Mouse (Mus musculus): ENCODE measurements around the gene Crtac1. TPM values are rescaled to one million over a fixed set of nuclear protein-coding genes. Genes with fewer than 3 reads are reported as not detected.

The Crtac1 gene
- polyA plus RNA-seq, 1 experiment = 1.1 TPM

DNA sequence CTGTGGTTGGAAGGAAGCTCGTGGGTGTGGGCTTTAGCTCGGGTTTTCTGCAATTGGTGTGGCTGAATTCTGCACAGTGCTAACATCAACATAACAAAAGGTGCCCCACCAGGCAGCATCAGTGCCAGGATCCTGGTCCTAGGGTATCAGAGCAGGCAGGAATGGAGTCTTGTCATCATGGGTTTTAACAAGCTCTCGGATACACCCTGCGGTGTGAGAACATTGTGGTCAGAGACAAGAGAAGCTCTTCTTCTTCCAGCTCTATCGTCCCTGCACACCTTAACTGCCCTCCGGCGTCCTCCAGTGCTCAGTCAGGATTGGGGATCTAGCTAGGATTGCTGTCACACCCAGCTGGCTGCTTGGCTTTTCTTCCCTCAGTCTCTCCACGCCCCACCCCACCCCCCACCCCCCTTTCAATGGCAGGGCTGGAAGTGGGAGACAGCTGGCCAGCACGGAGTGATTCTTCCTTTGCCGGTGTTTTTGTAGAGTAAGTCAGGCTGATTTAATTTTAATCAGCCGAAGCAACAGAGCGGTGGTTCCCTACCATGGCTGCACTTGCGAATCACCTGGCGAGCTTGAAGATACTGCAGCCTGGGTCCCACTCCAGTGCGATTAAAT, 46.5 kb downstream of the Crtac1 start:
- TF ChIP-seq CTCF (IDR thresholded peaks at IDR 0.05; ENCODE audit: borderline replicate concordance, control insufficient read depth, extremely low read depth, insufficient read depth, low read length, poor library complexity) (no peak), POLR2A (IDR thresholded peaks at IDR 0.05; ENCODE audit: control insufficient read depth, extremely low read depth, insufficient read depth, low read length, poor library complexity) (no peak)
- H3K4me1 ChIP-seq (replicated peaks; ENCODE audit: control insufficient read depth, insufficient read depth, low read length) = no peaks in the 10 kb centered on the region
- H3K4me3 ChIP-seq (ENCODE audit: control insufficient read depth, insufficient read depth, low read length) = no peak overlapping the region
- no peaks in the 10 kb centered on the region; the same call in 1 of the 2 replicates for H3K27me3 ChIP-seq (ENCODE audit: control insufficient read depth, insufficient read depth, low read length)
- whole genome bisulfite sequencing = 33% methylated on average over 15 of the region's 15 CpGs
- H3K27ac ChIP-seq (ENCODE audit: control insufficient read depth, insufficient read depth, low read length) = no peak overlapping the region
- no peaks in the 10 kb centered on the region for H3K36me3 ChIP-seq (ENCODE audit: control insufficient read depth, insufficient read depth, low read length)
- no peak for DNase-seq

DNA sequence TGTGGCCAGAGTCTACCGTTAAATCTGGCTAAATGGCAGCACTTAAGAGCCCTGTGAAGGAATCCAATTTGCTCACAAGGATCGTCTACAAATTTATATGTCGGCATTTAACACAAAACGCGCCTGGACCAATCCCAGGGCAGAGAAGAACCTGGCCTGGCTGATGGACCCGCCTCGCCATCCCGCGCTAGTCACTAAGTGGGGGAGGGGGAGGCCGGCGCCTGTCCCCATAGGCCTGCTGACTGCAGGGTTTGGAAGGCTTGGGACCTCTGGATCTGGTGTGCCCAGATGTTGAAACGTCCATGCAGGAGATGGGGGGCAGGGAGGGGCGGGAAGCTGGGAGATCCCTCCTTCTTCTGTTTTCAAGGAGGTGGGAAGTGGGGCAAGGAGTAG, 50.6 kb downstream of the Crtac1 start:
- H3K4me1 ChIP-seq (replicated peaks; ENCODE audit: control insufficient read depth, insufficient read depth, low read length) = no peaks in the 10 kb centered on the region
- H3K4me3 ChIP-seq (ENCODE audit: control insufficient read depth, insufficient read depth, low read length) = no peak overlapping the region
- TF ChIP-seq CTCF (IDR thresholded peaks at IDR 0.05; ENCODE audit: borderline replicate concordance, control insufficient read depth, extremely low read depth, insufficient read depth, low read length, poor library complexity) (no peak), POLR2A (IDR thresholded peaks at IDR 0.05; ENCODE audit: control insufficient read depth, extremely low read depth, insufficient read depth, low read length, poor library complexity) (no peak)
- H3K36me3 ChIP-seq (ENCODE audit: control insufficient read depth, insufficient read depth, low read length) = no peaks in the 10 kb centered on the region
- no peak overlapping the region for H3K27ac ChIP-seq (ENCODE audit: control insufficient read depth, insufficient read depth, low read length)
- 11% methylated on average over 13 of the region's 13 CpGs for WGBS
- no peaks in the 10 kb centered on the region; the same call in 1 of the 2 replicates for H3K27me3 ChIP-seq (ENCODE audit: control insufficient read depth, insufficient read depth, low read length)
- DNase-seq = no peak

GRCm38 (mm10) chr19:42380321-42380980, 51.1 kb downstream of the Crtac1 start:
- WGBS = 11% methylated on average over 26 of the region's 26 CpGs

DNA sequence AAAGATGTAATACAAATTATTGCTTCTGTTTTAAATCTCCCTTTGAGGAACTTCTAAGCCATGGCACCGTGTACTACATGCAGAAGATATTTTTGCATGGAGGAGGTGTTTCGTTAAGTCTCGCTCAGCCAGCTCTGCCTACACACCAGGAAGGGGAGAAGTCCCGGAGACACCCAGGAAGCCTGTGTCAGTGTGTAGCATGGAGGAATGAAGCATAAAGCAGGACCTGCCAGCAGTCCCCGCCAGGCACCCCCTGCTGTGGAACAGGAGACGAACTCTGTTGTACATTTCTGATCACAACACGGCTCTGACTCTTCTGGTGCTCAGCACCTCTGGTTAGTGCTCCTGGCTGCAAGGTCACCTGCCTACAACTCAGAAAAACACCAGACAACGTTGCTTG, 51.8 kb downstream of the Crtac1 start:
- no peak for TF ChIP-seq POLR2A (IDR thresholded peaks at IDR 0.05; ENCODE audit: control insufficient read depth, extremely low read depth, insufficient read depth, low read length, poor library complexity)
- TF ChIP-seq CTCF (IDR thresholded peaks at IDR 0.05; ENCODE audit: borderline replicate concordance, control insufficient read depth, extremely low read depth, insufficient read depth, low read length, poor library complexity) = no peak
- H3K4me3 ChIP-seq (ENCODE audit: control insufficient read depth, insufficient read depth, low read length) = no peak overlapping the region
- 56% methylated on average over 8 of the region's 8 CpGs for WGBS
- no peaks in the 10 kb centered on the region; the same call in 1 of the 2 replicates for H3K27me3 ChIP-seq (ENCODE audit: control insufficient read depth, insufficient read depth, low read length)
- no peak overlapping the region for H3K27ac ChIP-seq (ENCODE audit: control insufficient read depth, insufficient read depth, low read length)
- DNase-seq = no peak
- no peaks in the 10 kb centered on the region for H3K36me3 ChIP-seq (ENCODE audit: control insufficient read depth, insufficient read depth, low read length)
- H3K4me1 ChIP-seq (replicated peaks; ENCODE audit: control insufficient read depth, insufficient read depth, low read length) = no peaks in the 10 kb centered on the region

More at GRCm38 (mm10) chr19:42380321-42380980, 51.1 kb downstream of the Crtac1 start:
- H3K36me3 ChIP-seq (ENCODE audit: control insufficient read depth, insufficient read depth, low read length) = no peaks in the 10 kb centered on the region
- no peak for TF ChIP-seq CTCF (IDR thresholded peaks at IDR 0.05; ENCODE audit: borderline replicate concordance, control insufficient read depth, extremely low read depth, insufficient read depth, low read length, poor library complexity)
- no peak for TF ChIP-seq POLR2A (IDR thresholded peaks at IDR 0.05; ENCODE audit: control insufficient read depth, extremely low read depth, insufficient read depth, low read length, poor library complexity)
- no peak overlapping the region for H3K4me3 ChIP-seq (ENCODE audit: control insufficient read depth, insufficient read depth, low read length)
- H3K27me3 ChIP-seq (ENCODE audit: control insufficient read depth, insufficient read depth, low read length) = no peaks in the 10 kb centered on the region; the same call in 1 of the 2 replicates
- H3K4me1 ChIP-seq (replicated peaks; ENCODE audit: control insufficient read depth, insufficient read depth, low read length) = no peaks in the 10 kb centered on the region
- DNase-seq = no peak
- H3K27ac ChIP-seq (ENCODE audit: control insufficient read depth, insufficient read depth, low read length) = no peak overlapping the region

- no peak overlapping the region for H3K27ac ChIP-seq (ENCODE audit: control insufficient read depth, insufficient read depth, low read length)
- 67% methylated on average over 3 of the region's 3 CpGs for WGBS
- no peaks in the 10 kb centered on the region for H3K4me1 ChIP-seq (replicated peaks; ENCODE audit: control insufficient read depth, insufficient read depth, low read length)
- no peaks in the 10 kb centered on the region for H3K36me3 ChIP-seq (ENCODE audit: control insufficient read depth, insufficient read depth, low read length)
- no peak for DNase-seq
- TF ChIP-seq POLR2A (IDR thresholded peaks at IDR 0.05; ENCODE audit: control insufficient read depth, extremely low read depth, insufficient read depth, low read length, poor library complexity) (no peak), CTCF (IDR thresholded peaks at IDR 0.05; ENCODE audit: borderline replicate concordance, control insufficient read depth, extremely low read depth, insufficient read depth, low read length, poor library complexity) (no peak)
- H3K4me3 ChIP-seq (ENCODE audit: control insufficient read depth, insufficient read depth, low read length) = no peak overlapping the region
- H3K27me3 ChIP-seq (ENCODE audit: control insufficient read depth, insufficient read depth, low read length) = no peaks in the 10 kb centered on the region; the same call in 1 of the 2 replicates
Measured at GRCm38 (mm10) chr19:42377206-42377605, 54.4 kb downstream of the Crtac1 start.

DNA sequence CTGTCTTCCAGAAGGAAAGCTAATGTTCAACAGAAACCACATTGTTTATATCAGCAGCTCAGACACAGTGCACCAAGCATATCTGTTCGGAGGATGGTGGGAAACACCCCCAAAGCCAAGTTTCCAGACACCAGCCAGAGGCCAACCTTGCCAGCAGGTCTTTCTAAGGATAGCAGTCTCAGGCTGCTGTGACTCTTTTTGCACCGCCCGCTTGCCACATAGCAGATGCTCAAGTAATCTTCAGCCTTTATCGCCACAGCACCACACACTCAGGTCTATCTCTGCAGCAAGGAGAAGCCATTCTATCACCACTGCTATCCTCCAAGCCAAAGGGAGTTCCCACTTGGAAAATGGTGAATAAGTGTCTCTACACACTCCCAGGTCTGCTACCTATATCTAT, 68.0 kb downstream of the Crtac1 start:
- no peak for DNase-seq
- H3K27me3 ChIP-seq (ENCODE audit: control insufficient read depth, insufficient read depth, low read length) = no peaks in the 10 kb centered on the region
- no peak for TF ChIP-seq POLR2A (IDR thresholded peaks at IDR 0.05; ENCODE audit: control insufficient read depth, extremely low read depth, insufficient read depth, low read length, poor library complexity)
- TF ChIP-seq CTCF (IDR thresholded peaks at IDR 0.05; ENCODE audit: borderline replicate concordance, control insufficient read depth, extremely low read depth, insufficient read depth, low read length, poor library complexity) = no peak
- H3K4me3 ChIP-seq (ENCODE audit: control insufficient read depth, insufficient read depth, low read length) = no peak overlapping the region
- H3K4me1 ChIP-seq (replicated peaks; ENCODE audit: control insufficient read depth, insufficient read depth, low read length) = no peaks in the 10 kb centered on the region
- no peaks in the 10 kb centered on the region for H3K36me3 ChIP-seq (ENCODE audit: control insufficient read depth, insufficient read depth, low read length)
- whole genome bisulfite sequencing = 93% methylated on average over 4 of the region's 4 CpGs
- no peak overlapping the region for H3K27ac ChIP-seq (ENCODE audit: control insufficient read depth, insufficient read depth, low read length)
